Mouse (Mus musculus) G1E (cell line): ENCODE measurements around the gene Slc39a1. TPM values are rescaled to one million over a fixed set of nuclear protein-coding genes. Genes with fewer than 3 reads are reported as not detected.

Experiments
- ATAC-seq: 2 replicates; pipeline ENCODE4 v1.8.0; 2016; ENCODE audit warnings: mild to moderate bottlenecking; ENCODE audit not compliant: insufficient number of reproducible peaks, poor library complexity, low FRiP score, severe bottlenecking; ENCODE audit errors: extremely low read depth
- DNase-seq: peaks from one replicate; pipeline ENCODE4 v3.0.0; 2012; ENCODE audit warnings: low spot score
- H3K27me3 ChIP-seq: 2 replicates; pipeline ENCODE4 v1.6.1; 2012; ENCODE audit warnings: mild to moderate bottlenecking, low read length, inconsistent platforms; ENCODE audit not compliant: insufficient read depth
- H3K36me3 ChIP-seq: replicated peaks from 2 replicates; pipeline ENCODE3; 2012; ENCODE audit warnings: mild to moderate bottlenecking, inconsistent platforms
- H3K4me1 ChIP-seq: 2 replicates; pipeline ENCODE4 v1.6.1; 2012; ENCODE audit warnings: low read depth, low read length, inconsistent platforms, mixed read lengths; ENCODE audit not compliant: insufficient read depth
- H3K4me3 ChIP-seq: 2 replicates; pipeline ENCODE4 v1.5.1; 2012; ENCODE audit warnings: low read depth, mild to moderate bottlenecking, inconsistent platforms, low read length, moderate library complexity, mixed read lengths
- H3K9me3 ChIP-seq: replicated peaks from 2 replicates; pipeline ENCODE4 v1.6.1; 2012; ENCODE audit warnings: inconsistent platforms
- CTCF ChIP-seq: IDR thresholded peaks from 2 replicates; pipeline ENCODE4 v1.5.1; 2012; ENCODE audit warnings: low read depth, low read length, inconsistent platforms, mixed read lengths
- GATA1 ChIP-seq: IDR thresholded peaks from 2 replicates; pipeline ENCODE4 v1.6.1; 2012; ENCODE audit warnings: borderline replicate concordance, low read length, inconsistent platforms, mixed read lengths
- GATA2 ChIP-seq: IDR thresholded peaks from 2 replicates; pipeline ENCODE4 v1.6.1; 2012; ENCODE audit warnings: low read depth, low read length, inconsistent platforms, borderline replicate concordance
- POLR2AphosphoS5 ChIP-seq: IDR thresholded peaks from 2 replicates; pipeline ENCODE4 v1.6.1; 2012; ENCODE audit warnings: low read depth, low read length, inconsistent platforms; ENCODE audit not compliant: insufficient replicate concordance
- TAL1 ChIP-seq: conservative IDR thresholded peaks from 2 replicates; pipeline ENCODE4 v1.6.1; 2012; ENCODE audit warnings: low read depth, low read length, inconsistent platforms, mixed read lengths
- polyA plus RNA-seq: library from polyadenylated mRNA; stranded (reverse); fragments of >175 nt; gene quantifications from 2 replicates; pipeline ENCODE4 v1.2.3, GENCODE M21; 2012
- total RNA-seq, 2 experiments: library from RNA; stranded (forward) in 1 of 2; stranded (reverse) in 1 of 2; fragments of 200-1000 nt in 1 of 2; fragments of >200 nt in 1 of 2; fragmentation: Nextera tagmentation in 1 of 2; gene quantifications; 2 replicates each; pipeline ENCODE4 v1.2.3; 2014 to 2017

Gene Slc39a1
- total and polyA plus RNA-seq, 3 experiments, result 15.6 to 38.0 (median 31.8) TPM

- H3K36me3 ChIP-seq, result peaks cover 22% of the 10 kb centered on the region
- no peaks in the 10 kb centered on the region for H3K9me3 ChIP-seq
- peaks cover 36% of the 10 kb centered on the region for H3K4me1 ChIP-seq
- no peak for TF ChIP-seq POLR2AphosphoS5
- no peak for TF ChIP-seq TAL1
- TF ChIP-seq GATA2, result no peak
- TF ChIP-seq GATA1, result no peak
- no peak for TF ChIP-seq CTCF
- no peaks in the 10 kb centered on the region for H3K27me3 ChIP-seq
- peak; percentile 98 for ATAC-seq
- peak within 1 kb of the TSS; percentile 78 for H3K4me3 ChIP-seq
- DNase-seq, result peak; percentile 95
These were observed 44.6 kb downstream of the Slc39a1 start, which contains the start of gene Gatad2b for GRCm38 (mm10) chr3:90292345-90293275. Gatad2b (plus strand) TSS chr3:90293178.

GRCm38 (mm10) chr3:90293352-90294063 is 45.5 kb downstream of the Slc39a1 start:
- ATAC-seq, result no peak
- DNase-seq, result peak; percentile 49
- Histone ChIP-seq H3K9me3 (no peaks in the 10 kb centered on the region), H3K4me1 (peaks cover 37% of the 10 kb centered on the region), H3K36me3 (peaks cover 30% of the 10 kb centered on the region), H3K4me3 (peak overlapping the region; percentile 78), H3K27me3 (no peaks in the 10 kb centered on the region)
- TF ChIP-seq TAL1, result no peak
- no peak for TF ChIP-seq POLR2AphosphoS5
- no peak for TF ChIP-seq CTCF
- TF ChIP-seq GATA1, result no peak
- TF ChIP-seq GATA2, result no peak

GRCm38 (mm10) chr3:90294064-90294440 is 46.1 kb downstream of the Slc39a1 start:
- DNase-seq (no peak), ATAC-seq (no peak)
- H3K4me3 ChIP-seq, result peak overlapping the region; percentile 78
- H3K4me1 ChIP-seq, result peaks cover 37% of the 10 kb centered on the region
- H3K27me3 ChIP-seq, result no peaks in the 10 kb centered on the region
- no peaks in the 10 kb centered on the region for H3K9me3 ChIP-seq
- no peak for TF ChIP-seq POLR2AphosphoS5
- TF ChIP-seq CTCF, result no peak
- TF ChIP-seq GATA1, result no peak
- no peak for TF ChIP-seq TAL1
- no peak for TF ChIP-seq GATA2
- H3K36me3 ChIP-seq, result peaks cover 30% of the 10 kb centered on the region

- Histone ChIP-seq H3K4me1 (peaks cover 37% of the 10 kb centered on the region), H3K27me3 (no peaks in the 10 kb centered on the region), H3K4me3 (no peak overlapping the region), H3K36me3 (peaks cover 31% of the 10 kb centered on the region), H3K9me3 (no peaks in the 10 kb centered on the region)
- no peak for DNase-seq
- TF ChIP-seq GATA1 (no peak), CTCF (no peak), GATA2 (no peak), TAL1 (no peak), POLR2AphosphoS5 (no peak)
- no peak for ATAC-seq
These were observed 46.7 kb downstream of the Slc39a1 start for GRCm38 (mm10) chr3:90294651-90295050.

Other genes starting within 250 kb of the Slc39a1 start
- gene Hax1, start 249.4 kb upstream of the Slc39a1 start, total RNA-seq (2014; fragmentation: Nextera tagmentation), result 173 and 191 TPM in 2 replicates
- gene Hax1, start 249.4 kb upstream of the Slc39a1 start, total RNA-seq (2017), result 100 and 106 TPM in 2 replicates
- gene Hax1, start 249.4 kb upstream of the Slc39a1 start, polyA plus RNA-seq, result 33.4 and 53.7 TPM in 2 replicates
- gene 4933434E20Rik, start 196.5 kb upstream of the Slc39a1 start, total RNA-seq (2014; fragmentation: Nextera tagmentation), result 77.6 and 84.3 TPM in 2 replicates
- gene 4933434E20Rik, start 196.5 kb upstream of the Slc39a1 start, total RNA-seq (2017), result 83.1 and 96.2 TPM in 2 replicates
- gene 4933434E20Rik, start 196.5 kb upstream of the Slc39a1 start, polyA plus RNA-seq, result 6.8 and 22.4 TPM in 2 replicates
- 353 and 407 TPM in 2 replicates for gene Ubap2l, start 195.5 kb upstream of the Slc39a1 start, total RNA-seq (2014; fragmentation: Nextera tagmentation)
- gene Ubap2l, start 195.5 kb upstream of the Slc39a1 start, total RNA-seq (2017), result 150 and 193 TPM in 2 replicates
- gene Ubap2l, start 195.5 kb upstream of the Slc39a1 start, polyA plus RNA-seq, result 145 and 160 TPM in 2 replicates
- gene Tpm3, start 175.5 kb upstream of the Slc39a1 start, total RNA-seq (2014; fragmentation: Nextera tagmentation), result 161 and 215 TPM in 2 replicates
- 342 and 425 TPM in 2 replicates for gene Tpm3, start 175.5 kb upstream of the Slc39a1 start, total RNA-seq (2017)
- gene Tpm3, start 175.5 kb upstream of the Slc39a1 start, polyA plus RNA-seq, result 280 and 287 TPM in 2 replicates
- gene Nup210l, start 144.0 kb upstream of the Slc39a1 start, total RNA-seq (2014; fragmentation: Nextera tagmentation), result 0.15 and 0.29 TPM in 2 replicates
- 0.12 and 0.22 TPM in 2 replicates for gene Nup210l, start 144.0 kb upstream of the Slc39a1 start, total RNA-seq (2017)
- not detected in 2 replicates for gene Nup210l, start 144.0 kb upstream of the Slc39a1 start, polyA plus RNA-seq
- 2,953 and 3,131 TPM in 2 replicates for gene Rps27, start 34.5 kb upstream of the Slc39a1 start, total RNA-seq (2014; fragmentation: Nextera tagmentation)
- gene Rps27, start 34.5 kb upstream of the Slc39a1 start, total RNA-seq (2017), result 4,851 and 5,028 TPM in 2 replicates
- gene Rps27, start 34.5 kb upstream of the Slc39a1 start, polyA plus RNA-seq, result 231 and 309 TPM in 2 replicates
- gene Rab13, start 34.5 kb upstream of the Slc39a1 start, total RNA-seq (2014; fragmentation: Nextera tagmentation), result 1.3 TPM in 1 of 2 replicates, not detected in the other
- gene Rab13, start 34.5 kb upstream of the Slc39a1 start, total RNA-seq (2017), result 5.1 and 6.1 TPM in 2 replicates
- 2.4 and 2.7 TPM in 2 replicates for gene Rab13, start 34.5 kb upstream of the Slc39a1 start, polyA plus RNA-seq
- 23.9 and 38.8 TPM in 2 replicates for gene Jtb, start 16.6 kb upstream of the Slc39a1 start, total RNA-seq (2014; fragmentation: Nextera tagmentation)
- gene Jtb, start 16.6 kb upstream of the Slc39a1 start, total RNA-seq (2017), result 40.9 and 44.5 TPM in 2 replicates
- 73.6 and 98.7 TPM in 2 replicates for gene Jtb, start 16.6 kb upstream of the Slc39a1 start, polyA plus RNA-seq
- not detected in 2 replicates for gene Creb3l4, start 4.7 kb upstream of the Slc39a1 start, total RNA-seq (2014; fragmentation: Nextera tagmentation)
- 0.16 TPM in 1 of 2 replicates, not detected in the other for gene Creb3l4, start 4.7 kb upstream of the Slc39a1 start, total RNA-seq (2017)
- not detected in 2 replicates for gene Creb3l4, start 4.7 kb upstream of the Slc39a1 start, polyA plus RNA-seq
- 51.8 and 67.0 TPM in 2 replicates for gene Crtc2, start 6.0 kb downstream of the Slc39a1 start, total RNA-seq (2014; fragmentation: Nextera tagmentation)
- gene Crtc2, start 6.0 kb downstream of the Slc39a1 start, total RNA-seq (2017), result 6.4 and 9.6 TPM in 2 replicates
- 58.5 and 68.9 TPM in 2 replicates for gene Crtc2, start 6.0 kb downstream of the Slc39a1 start, polyA plus RNA-seq
- gene Dennd4b, start 17.0 kb downstream of the Slc39a1 start, total RNA-seq (2014; fragmentation: Nextera tagmentation), result 42.3 and 68.2 TPM in 2 replicates
- gene Dennd4b, start 17.0 kb downstream of the Slc39a1 start, total RNA-seq (2017), result 9.8 and 15.2 TPM in 2 replicates
- 73.7 and 105 TPM in 2 replicates for gene Dennd4b, start 17.0 kb downstream of the Slc39a1 start, polyA plus RNA-seq
- 176 and 211 TPM in 2 replicates for gene Gatad2b, start 45.0 kb downstream of the Slc39a1 start, total RNA-seq (2014; fragmentation: Nextera tagmentation)
- gene Gatad2b, start 45.0 kb downstream of the Slc39a1 start, total RNA-seq (2017), result 15.2 and 19.1 TPM in 2 replicates
- gene Gatad2b, start 45.0 kb downstream of the Slc39a1 start, polyA plus RNA-seq, result 5.1 and 6.8 TPM in 2 replicates
- gene Slc27a3, start 141.8 kb downstream of the Slc39a1 start, total RNA-seq (2014; fragmentation: Nextera tagmentation), result 0.73 and 1.3 TPM in 2 replicates
- 2.7 and 2.9 TPM in 2 replicates for gene Slc27a3, start 141.8 kb downstream of the Slc39a1 start, total RNA-seq (2017)
- gene Slc27a3, start 141.8 kb downstream of the Slc39a1 start, polyA plus RNA-seq, result 2.9 and 3.0 TPM in 2 replicates
- gene Ints3, start 185.4 kb downstream of the Slc39a1 start, total RNA-seq (2014; fragmentation: Nextera tagmentation), result 36.7 and 47.0 TPM in 2 replicates
- 32.5 and 36.2 TPM in 2 replicates for gene Ints3, start 185.4 kb downstream of the Slc39a1 start, total RNA-seq (2017)
- 28.2 and 30.8 TPM in 2 replicates for gene Ints3, start 185.4 kb downstream of the Slc39a1 start, polyA plus RNA-seq
- gene Npr1, start 217.7 kb downstream of the Slc39a1 start, total RNA-seq (2014; fragmentation: Nextera tagmentation), result not detected in 2 replicates
- not detected in 2 replicates for gene Npr1, start 217.7 kb downstream of the Slc39a1 start, total RNA-seq (2017)
- gene Npr1, start 217.7 kb downstream of the Slc39a1 start, polyA plus RNA-seq, result not detected in 2 replicates
- gene Ilf2, start 228.0 kb downstream of the Slc39a1 start, total RNA-seq (2014; fragmentation: Nextera tagmentation), result 92.4 and 100 TPM in 2 replicates
- 168 and 181 TPM in 2 replicates for gene Ilf2, start 228.0 kb downstream of the Slc39a1 start, total RNA-seq (2017)
- 15.4 and 21.3 TPM in 2 replicates for gene Ilf2, start 228.0 kb downstream of the Slc39a1 start, polyA plus RNA-seq
- gene Snapin, start 242.9 kb downstream of the Slc39a1 start, total RNA-seq (2014; fragmentation: Nextera tagmentation), result 58.0 and 61.9 TPM in 2 replicates
- 42.5 and 46.2 TPM in 2 replicates for gene Snapin, start 242.9 kb downstream of the Slc39a1 start, total RNA-seq (2017)
- 3.4 and 3.5 TPM in 2 replicates for gene Snapin, start 242.9 kb downstream of the Slc39a1 start, polyA plus RNA-seq